Mouse (Mus musculus) adrenal gland, postnatal 14 days (tissue): ENCODE data around the gene Ikbip. TPM values are rescaled to one million over a fixed set of nuclear protein-coding genes. Genes with fewer than 3 reads are reported as not detected.

Source experiments
- total RNA-seq: library from RNA; stranded (reverse); gene quantifications from 2 replicates; pipeline ENCODE4 v1.2.3, GENCODE M21; 2021

The Ikbip gene
- total RNA-seq, 1 experiment from 2014 or later = 30.8 TPM

Other genes starting within 250 kb of the Ikbip start
- 11.4 and 11.7 TPM in 2 replicates for gene Apaf1, start 170 bp upstream of the Ikbip start, total RNA-seq
- 859 and 881 TPM in 2 replicates for gene Slc25a3, start 41.1 kb downstream of the Ikbip start, total RNA-seq
- 117 and 128 TPM in 2 replicates for gene Tmpo, start 98.4 kb downstream of the Ikbip start, total RNA-seq